Mouse (Mus musculus) heart, embryonic 14.5 days (tissue): Measurements from ENCODE around the gene Neurl3. TPM values are rescaled to one million over a fixed set of nuclear protein-coding genes. Genes with fewer than 3 reads are reported as not detected.

Experiments
- ATAC-seq: fragments of 200-750 bp; cut with Nextera tagmentation; 2 replicates; pipeline ENCODE4 v1.8.0; 2017; ENCODE audit warnings: low read depth, moderate TSS enrichment; ENCODE audit not compliant: insufficient number of reproducible peaks, insufficient read depth, low FRiP score
- H3K27ac ChIP-seq, 2 experiments: fragments of 200-500 bp in 1 of 2; fragments of 300-500 bp in 1 of 2; sonication (generic) in 1 of 2; replicated peaks in 1 of 2; 2 replicates each; pipeline ENCODE4 v1.5.1; 2012 to 2014; ENCODE audit warnings: low read depth in 2 of 2, low read length in 2 of 2, control low read depth in 1 of 2, mild to moderate bottlenecking in 1 of 2, mixed read lengths in 1 of 2; ENCODE audit not compliant: control insufficient read depth in 1 of 2, insufficient read depth in 1 of 2
- H3K27me3 ChIP-seq: fragments of 300-500 bp; sonication (generic); 2 replicates; pipeline ENCODE4 v1.6.1; 2014; ENCODE audit warnings: mild to moderate bottlenecking, low read length, control low read depth; ENCODE audit not compliant: control insufficient read depth, insufficient read depth
- H3K36me3 ChIP-seq: fragments of 300-500 bp; sonication (generic); 2 replicates; pipeline ENCODE4 v1.6.1; 2014; ENCODE audit warnings: mild to moderate bottlenecking, control low read depth, low read length, mixed read lengths; ENCODE audit not compliant: control insufficient read depth, insufficient read depth
- H3K4me1 ChIP-seq, 2 experiments: fragments of 200-500 bp in 1 of 2; fragments of 300-500 bp in 1 of 2; sonication (generic) in 1 of 2; 2 replicates each; pipeline ENCODE4 v1.6.1; 2012 to 2014; ENCODE audit warnings: low read length in 2 of 2, control low read depth in 1 of 2, mixed read lengths in 1 of 2; ENCODE audit not compliant: control insufficient read depth in 2 of 2, insufficient read depth in 2 of 2
- H3K4me2 ChIP-seq: fragments of 300-500 bp; sonication (generic); 2 replicates; pipeline ENCODE4 v1.6.1; 2014; ENCODE audit warnings: mild to moderate bottlenecking, low read length
- H3K4me3 ChIP-seq, 2 experiments: fragments of 200-500 bp in 1 of 2; fragments of 300-500 bp in 1 of 2; sonication (generic) in 1 of 2; 2 replicates each; pipeline ENCODE4 v1.5.1; 2012 to 2014; ENCODE audit warnings: low read length in 2 of 2, mild to moderate bottlenecking in 2 of 2, control low read depth in 1 of 2, low read depth in 1 of 2, moderate library complexity in 1 of 2; ENCODE audit not compliant: control insufficient read depth in 1 of 2, insufficient read depth in 1 of 2
- H3K9ac ChIP-seq: fragments of 300-500 bp; sonication (generic); 2 replicates; pipeline ENCODE4 v1.6.1; 2014; ENCODE audit warnings: mild to moderate bottlenecking, low read length
- H3K9me3 ChIP-seq: fragments of 300-500 bp; sonication (generic); 2 replicates; pipeline ENCODE4 v1.6.1; 2016; ENCODE audit warnings: low read length, control low read depth; ENCODE audit not compliant: control insufficient read depth
- WGBS: fragments of 180-500 bp; shearing (Covaris S2); extraction: QIAGEN DNeasy Blood & Tissue Kit; methylation state at CpG from one replicate; pipeline ENCODE4 v1.1.7; 2014; 5-methylcytosine and 5-hydroxymethylcytosine counted together
- polyA plus RNA-seq: library from polyadenylated mRNA; unstranded; fragments of >200 nt; fragmentation: Nextera tagmentation; extraction: Ambion mirVana; gene quantifications from 2 replicates; pipeline ENCODE4 v1.2.1, GENCODE M21; 2014

Neurl3 gene
- polyA plus RNA-seq, 1 experiment from 2014 or later: 4.6 TPM

GRCm38 (mm10) chr1:36296466-36297149 lies 22.1 kb upstream of the Neurl3 start:
- Histone ChIP-seq H3K4me3 (no peak overlapping the region), H3K9me3 (no peaks in the 10 kb centered on the region), H3K9ac (no peak overlapping the region), H3K27me3 (peaks cover 23% of the 10 kb centered on the region), H3K4me1 (no peaks in the 10 kb centered on the region), H3K27ac (no peak overlapping the region), H3K36me3 (no peaks in the 10 kb centered on the region), H3K4me2 (no peak overlapping the region)
- ATAC-seq: no peak
- 71% methylated on average over 9 of the region's 9 CpGs for WGBS

GRCm38 (mm10) chr1:36294402-36294801 lies 19.9 kb upstream of the Neurl3 start:
- ATAC-seq: no peak
- Histone ChIP-seq H3K9me3 (no peaks in the 10 kb centered on the region), H3K27me3 (peaks cover 19% of the 10 kb centered on the region), H3K4me1 (no peaks in the 10 kb centered on the region), H3K4me3 (no peak overlapping the region), H3K4me2 (no peak overlapping the region), H3K9ac (no peak overlapping the region), H3K36me3 (no peaks in the 10 kb centered on the region), H3K27ac (no peak overlapping the region)
- WGBS: 77% methylated on average over 3 of the region's 3 CpGs

GRCm38 (mm10) chr1:36293470-36293869 lies 19.0 kb upstream of the Neurl3 start:
- Histone ChIP-seq H3K9ac (no peak overlapping the region), H3K4me1 (no peaks in the 10 kb centered on the region), H3K4me2 (no peak overlapping the region), H3K4me3 (no peak overlapping the region), H3K36me3 (no peaks in the 10 kb centered on the region), H3K27me3 (peaks cover 10% of the 10 kb centered on the region), H3K27ac (no peak overlapping the region), H3K9me3 (no peaks in the 10 kb centered on the region)
- no peak for ATAC-seq
- 87% methylated on average over 8 of the region's 8 CpGs for WGBS

GRCm38 (mm10) chr1:36281849-36282248 lies 7.4 kb upstream of the Neurl3 start:
- Histone ChIP-seq H3K4me1 (0 out of 4 replicates have a peak, but pooled peaks cover 0 to 6% of the 10 kb centered on the region in 2 experiments), H3K4me2 (no peak overlapping the region), H3K4me3 (no peak overlapping the region), H3K27ac (no peak overlapping the region), H3K9me3 (no peaks in the 10 kb centered on the region), H3K27me3 (no peaks in the 10 kb centered on the region), H3K36me3 (no peaks in the 10 kb centered on the region), H3K9ac (no peak overlapping the region)
- no peak for ATAC-seq
- 85% methylated on average over 6 of the region's 6 CpGs for WGBS

- Histone ChIP-seq H3K9ac (no peak overlapping the region), H3K4me2 (no peak overlapping the region), H3K27me3 (no peaks in the 10 kb centered on the region), H3K4me3 (no peak overlapping the region), H3K4me1 (0 out of 4 replicates have a peak, but pooled peaks cover 0 to 6% of the 10 kb centered on the region in 2 experiments), H3K36me3 (no peaks in the 10 kb centered on the region), H3K27ac (no peak overlapping the region), H3K9me3 (no peaks in the 10 kb centered on the region)
- no peak for ATAC-seq
- WGBS: 77% methylated on average over 3 of the region's 3 CpGs
These were observed 6.5 kb upstream of the Neurl3 start for GRCm38 (mm10) chr1:36280938-36281337.

- no peaks in the 10 kb centered on the region for H3K27me3 ChIP-seq
- 14% methylated on average over 3 of the region's 3 CpGs for WGBS
- no peaks in the 10 kb centered on the region for H3K4me1 ChIP-seq
- no peaks in the 10 kb centered on the region for H3K36me3 ChIP-seq
- H3K4me2 ChIP-seq: no peak overlapping the region
- H3K9ac ChIP-seq: no peak overlapping the region
- no peak overlapping the region for H3K4me3 ChIP-seq
- no peak overlapping the region for H3K27ac ChIP-seq
- no peak for ATAC-seq
- H3K9me3 ChIP-seq: no peaks in the 10 kb centered on the region
These were observed 4.7 kb upstream of the Neurl3 start for GRCm38 (mm10) chr1:36279202-36279601.

GRCm38 (mm10) chr1:36277267-36278060 lies 3.0 kb upstream of the Neurl3 start:
- H3K36me3 ChIP-seq: no peaks in the 10 kb centered on the region
- H3K9me3 ChIP-seq: no peaks in the 10 kb centered on the region
- H3K4me3 ChIP-seq: no peak overlapping the region
- H3K27me3 ChIP-seq: no peaks in the 10 kb centered on the region
- no peak overlapping the region for H3K4me2 ChIP-seq
- WGBS: 18% methylated on average over 7 of the region's 7 CpGs
- H3K4me1 ChIP-seq: peaks cover 11 to 14% of the 10 kb centered on the region in 2 experiments
- H3K27ac ChIP-seq: no peak overlapping the region
- ATAC-seq: 0 out of 2 replicates have a peak, but pooled peaks have one; percentile 35
- H3K9ac ChIP-seq: no peak overlapping the region
